Mouse (Mus musculus): ENCODE measurements at regions not wholly inside any gene's neighbourhood (a gene's known extent, or its start where the extent isn't known, plus 50 kb on each side); places are given as distances from the start of the nearest gene placed in this dataset.

- TF ChIP-seq CTCF (IDR thresholded peaks at IDR 0.05; ENCODE audit: insufficient read depth, low read length) (peak; percentile 39; the same call in 1 of the 2 replicates), POLR2A (IDR thresholded peaks at IDR 0.05; ENCODE audit: borderline replicate concordance, extremely low read depth, low read depth, low read length) (no peak)
Measured at GRCm38 (mm10) chr11:114251614-114252013, 184.8 kb upstream of the Sdk2 start.

Measured in lung, adult 2 months (tissue).